Mouse (Mus musculus) brain, adult 2 months (tissue): ENCODE measurements around the gene Raet1e.
"Not testable (repeated sequence)": the region's sequence is repeated elsewhere in the genome, so short reads cannot be mapped to it uniquely, and the experiment has no call there.

Experiments used
- DNase-seq: peaks from one replicate; pipeline ENCODE4 v3.0.0; 2011; ENCODE audit warnings: low read depth, low spot score

The Raet1e gene

GRCm38 (mm10) chr10:22158310-22158999 is at the start of gene Raet1e, which contains the start of gene H60b:
Gene Raet1e (plus strand): TSS chr10:22158569.
Gene H60b (plus strand): TSS chr10:22158586.
- DNase-seq: not testable (repeated sequence)

DNA sequence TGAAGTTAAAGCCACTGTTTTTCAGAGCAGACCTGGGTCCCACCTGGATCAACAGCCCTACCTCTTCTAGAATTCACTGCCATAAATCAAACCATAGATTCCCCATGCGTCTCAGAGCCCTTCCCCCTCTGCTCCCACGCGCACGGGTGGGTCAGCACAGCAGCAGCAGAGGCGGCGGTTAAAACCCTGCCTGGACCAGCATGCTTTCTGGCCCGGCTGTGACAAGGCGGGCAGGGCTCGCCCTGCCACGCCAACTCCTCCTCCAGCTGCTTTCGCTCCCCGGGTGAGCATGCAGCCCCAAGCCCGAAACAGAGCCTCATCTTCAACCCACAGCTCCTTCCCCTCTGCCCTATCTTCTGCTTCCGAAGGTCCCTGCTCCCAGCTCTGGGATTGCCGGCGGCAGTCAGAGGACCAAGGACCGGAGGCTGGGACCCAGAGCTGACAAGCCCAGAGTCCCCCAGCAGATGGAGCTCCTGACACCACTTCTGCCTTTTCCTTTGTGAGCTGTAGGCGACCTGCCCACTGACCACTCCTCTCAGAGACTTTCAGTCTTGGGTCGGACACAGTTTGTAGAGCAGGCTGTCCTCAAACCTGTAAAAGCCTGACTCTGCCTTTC is 17.6 kb upstream of the Raet1e start:
- DNase-seq: peak; percentile 54

DNA sequence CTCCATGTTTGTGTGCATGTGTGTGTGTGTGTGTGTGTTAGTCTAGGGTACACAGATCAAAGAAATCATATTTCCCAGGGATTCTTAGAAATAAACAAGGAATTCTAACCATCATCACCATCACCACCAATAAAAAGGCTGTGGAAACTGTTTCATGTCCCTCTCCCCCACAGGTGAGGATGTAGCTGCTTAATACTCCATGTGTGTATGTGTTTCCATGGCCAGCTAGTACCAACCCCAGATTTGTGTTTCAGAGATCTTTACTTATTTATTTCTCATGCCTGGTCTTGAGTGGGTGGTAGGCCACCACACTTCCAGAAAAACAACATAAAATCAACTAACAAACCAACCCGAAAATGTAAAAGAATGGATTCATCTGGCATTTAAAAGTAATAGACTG is 16.2 kb upstream of the Raet1e start:
- peak; percentile 47 for DNase-seq

- DNase-seq: no peak
Observed at GRCm38 (mm10) chr10:22142926-22143325, 15.4 kb upstream of the Raet1e start.

DNA sequence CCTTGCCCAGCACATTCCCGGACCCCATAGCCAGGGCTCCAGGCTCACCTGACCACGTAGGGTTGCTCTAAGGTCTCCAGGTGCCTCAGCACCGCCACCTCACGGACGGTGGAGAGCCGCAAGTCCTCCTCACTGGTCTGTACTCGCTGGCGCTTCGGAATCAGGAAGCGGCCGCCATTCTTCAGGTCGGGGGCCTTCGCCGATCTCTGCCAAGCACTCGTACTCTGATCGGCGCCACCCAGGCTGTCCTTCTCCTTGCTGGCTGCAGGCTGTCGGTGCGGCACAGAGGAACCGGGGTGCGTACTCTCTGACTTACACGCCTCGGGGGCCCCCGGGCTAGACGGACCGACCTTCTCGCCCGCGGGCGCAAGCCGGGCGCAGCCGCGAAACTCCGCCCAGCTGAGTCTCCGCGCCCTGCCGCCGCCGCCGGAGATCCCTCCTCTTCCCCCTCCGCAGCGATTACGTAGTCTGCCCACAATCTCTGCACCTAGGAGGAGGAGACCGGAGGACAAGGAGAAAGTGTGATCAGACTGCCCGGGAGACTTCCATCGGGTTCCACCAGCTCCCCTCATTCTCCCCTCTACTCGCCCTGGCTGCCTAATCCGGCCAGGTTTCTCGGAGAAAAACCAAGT is 9.8 kb upstream of the Raet1e start:
- peak; percentile 33 for DNase-seq

DNA sequence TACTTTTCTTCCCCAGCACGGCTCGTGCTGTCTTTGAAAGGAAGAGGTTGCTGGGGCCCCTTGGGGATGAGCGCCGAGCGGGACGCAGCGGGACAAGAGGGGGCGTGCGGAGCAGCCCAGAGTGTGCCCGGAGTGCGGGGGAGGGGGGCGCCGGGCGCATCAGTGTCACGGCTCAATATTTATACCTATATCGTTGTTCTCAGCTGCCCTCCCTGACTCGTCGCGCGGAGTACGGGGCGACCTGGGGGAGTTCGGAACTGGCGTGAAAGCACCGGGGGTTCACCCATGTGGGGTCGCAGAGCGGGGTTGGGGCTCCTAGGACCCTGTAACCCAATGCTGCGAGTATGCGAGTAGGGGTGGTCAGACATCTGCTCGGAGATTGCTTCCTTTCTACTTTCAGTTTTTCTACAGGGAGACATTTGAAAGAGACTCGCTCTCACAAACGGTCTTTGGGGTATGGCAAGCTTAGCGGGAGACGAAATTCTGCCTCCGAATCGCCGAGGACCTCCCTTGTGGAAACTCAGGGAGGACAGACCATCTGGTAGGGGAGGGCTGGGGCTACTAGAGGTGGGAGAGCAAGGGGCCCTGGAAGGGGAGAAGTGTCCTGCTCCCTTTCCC is 9.2 kb upstream of the Raet1e start, which contains the start of gene E030030I06Rik:
E030030I06Rik (minus strand) TSS at position 198 of the 618 bp plus-strand sequence.
- DNase-seq: no peak

DNA sequence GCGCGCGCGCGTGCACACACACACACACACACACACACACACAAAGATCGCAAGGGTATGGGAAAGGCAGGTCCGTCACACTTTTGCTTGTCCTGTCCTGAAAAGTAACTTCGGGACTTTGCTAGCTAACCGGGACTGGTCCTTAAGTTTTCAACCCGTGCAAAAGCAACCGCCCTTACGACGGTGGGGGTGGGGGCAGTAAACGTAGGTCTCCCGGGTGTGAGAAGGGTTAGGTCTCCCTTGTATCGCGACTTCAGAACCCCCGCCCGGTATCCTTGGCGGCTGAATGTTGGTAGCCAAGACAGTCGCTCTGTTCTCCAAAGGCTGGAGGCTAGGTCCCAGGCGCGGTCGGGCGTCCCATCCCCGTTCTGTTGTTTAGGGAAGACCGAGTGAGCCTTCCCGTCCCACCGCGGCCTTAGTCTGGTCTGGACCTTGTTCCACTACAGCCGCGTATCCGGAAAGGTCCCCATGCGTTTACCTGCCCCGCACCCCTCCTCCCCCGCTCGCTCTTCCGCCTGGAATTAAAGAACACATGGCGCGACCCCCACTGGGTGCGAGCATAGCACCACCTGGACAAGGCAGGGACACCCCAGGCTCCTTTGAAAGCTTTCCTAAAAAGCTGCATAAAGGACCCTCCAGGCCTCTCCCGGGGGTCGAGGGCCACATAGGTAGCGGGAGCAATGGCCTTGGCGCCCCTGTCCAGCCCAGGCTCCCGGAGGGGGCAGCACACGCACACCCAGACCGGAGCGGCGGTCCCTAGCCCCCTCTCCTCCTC is 8.5 kb upstream of the Raet1e start:
- DNase-seq: no peak

- no peak for DNase-seq
Observed at GRCm38 (mm10) chr10:22150593-22150992, 7.8 kb upstream of the Raet1e start.

GRCm38 (mm10) chr10:22151056-22151862 is 7.1 kb upstream of the Raet1e start:
- DNase-seq: not testable (repeated sequence)

GRCm38 (mm10) chr10:22151863-22152640 is 6.3 kb upstream of the Raet1e start:
- DNase-seq: not testable (repeated sequence)

GRCm38 (mm10) chr10:22153147-22153690 is 5.2 kb upstream of the Raet1e start:
- not testable (repeated sequence) for DNase-seq

DNA sequence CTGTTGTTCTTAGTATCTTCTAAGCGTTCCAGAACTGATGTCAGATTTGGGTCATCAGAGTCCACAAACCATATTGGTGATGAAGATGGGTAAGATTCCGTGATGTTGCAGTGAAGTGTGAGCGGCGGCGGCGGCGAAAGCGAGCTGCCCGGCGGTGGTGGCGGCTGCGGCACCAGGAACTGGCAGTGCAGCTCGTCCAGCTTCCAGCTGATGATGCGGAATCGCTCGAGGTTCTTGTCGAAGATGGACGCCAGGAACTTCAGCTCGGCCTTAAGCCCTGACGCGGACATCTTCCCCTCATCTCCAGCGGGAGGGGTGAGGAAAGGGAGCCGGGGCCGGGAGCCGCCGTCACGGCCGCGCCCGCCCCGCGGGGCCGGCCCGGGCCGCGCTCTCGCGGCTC is 4.2 kb upstream of the Raet1e start:
- not testable (repeated sequence) for DNase-seq

GRCm38 (mm10) chr10:22154871-22155799 is 3.2 kb upstream of the Raet1e start:
- DNase-seq: no peak

DNA sequence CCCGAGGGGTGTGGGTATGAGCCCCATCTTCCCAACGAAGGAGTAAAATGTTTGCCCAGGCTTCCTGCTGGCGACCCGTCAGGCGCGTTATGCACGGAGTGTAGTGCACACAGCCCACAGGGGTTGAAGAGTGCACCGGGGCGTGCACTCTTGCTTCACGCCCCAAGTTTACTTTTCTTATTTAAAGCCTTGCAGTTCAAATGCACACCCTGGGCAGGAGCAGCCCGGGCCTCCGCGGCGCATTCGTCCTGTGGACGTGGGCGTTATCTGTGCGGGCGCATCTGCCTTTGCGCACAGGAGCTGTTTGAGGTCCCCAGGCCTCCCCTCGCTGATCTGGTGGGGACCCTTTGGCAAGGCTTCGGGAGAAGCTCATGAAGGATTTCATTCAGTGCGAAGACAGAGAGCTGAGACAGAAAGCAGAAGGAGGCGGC is 777 bp downstream of the Raet1e start:
- no peak for DNase-seq

DNA sequence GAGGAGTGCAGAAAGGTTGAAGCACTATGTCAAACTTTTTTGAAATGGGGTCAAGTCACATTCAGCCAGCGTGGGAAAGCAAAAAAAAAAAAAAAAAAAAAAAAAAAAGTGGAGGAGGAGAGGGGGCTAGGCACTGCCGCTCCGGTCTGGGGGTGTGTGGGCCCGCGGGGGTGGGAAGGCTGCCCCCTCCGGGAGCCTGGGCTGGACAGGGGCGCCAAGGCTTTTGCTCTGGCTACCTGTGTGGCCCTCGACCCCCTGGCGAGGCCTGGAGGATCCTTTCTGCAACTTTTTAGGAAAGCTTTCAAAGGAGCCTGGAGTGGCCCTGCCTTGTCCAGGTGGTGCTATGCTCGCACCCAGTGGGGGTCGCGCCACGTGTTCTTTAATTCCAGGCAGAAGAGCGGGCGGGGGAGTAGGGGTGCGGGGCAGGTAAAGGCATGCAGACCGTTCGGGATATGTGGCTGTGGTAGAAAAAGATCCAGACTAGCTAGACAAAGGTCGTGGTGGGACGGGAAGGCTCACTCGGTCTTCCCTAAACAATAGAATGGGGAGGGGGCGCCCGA is 1.3 kb downstream of the Raet1e start:
- no peak for DNase-seq

- not testable (repeated sequence) for DNase-seq
Observed at GRCm38 (mm10) chr10:22163279-22163678, 4.9 kb downstream of the Raet1e start.

DNA sequence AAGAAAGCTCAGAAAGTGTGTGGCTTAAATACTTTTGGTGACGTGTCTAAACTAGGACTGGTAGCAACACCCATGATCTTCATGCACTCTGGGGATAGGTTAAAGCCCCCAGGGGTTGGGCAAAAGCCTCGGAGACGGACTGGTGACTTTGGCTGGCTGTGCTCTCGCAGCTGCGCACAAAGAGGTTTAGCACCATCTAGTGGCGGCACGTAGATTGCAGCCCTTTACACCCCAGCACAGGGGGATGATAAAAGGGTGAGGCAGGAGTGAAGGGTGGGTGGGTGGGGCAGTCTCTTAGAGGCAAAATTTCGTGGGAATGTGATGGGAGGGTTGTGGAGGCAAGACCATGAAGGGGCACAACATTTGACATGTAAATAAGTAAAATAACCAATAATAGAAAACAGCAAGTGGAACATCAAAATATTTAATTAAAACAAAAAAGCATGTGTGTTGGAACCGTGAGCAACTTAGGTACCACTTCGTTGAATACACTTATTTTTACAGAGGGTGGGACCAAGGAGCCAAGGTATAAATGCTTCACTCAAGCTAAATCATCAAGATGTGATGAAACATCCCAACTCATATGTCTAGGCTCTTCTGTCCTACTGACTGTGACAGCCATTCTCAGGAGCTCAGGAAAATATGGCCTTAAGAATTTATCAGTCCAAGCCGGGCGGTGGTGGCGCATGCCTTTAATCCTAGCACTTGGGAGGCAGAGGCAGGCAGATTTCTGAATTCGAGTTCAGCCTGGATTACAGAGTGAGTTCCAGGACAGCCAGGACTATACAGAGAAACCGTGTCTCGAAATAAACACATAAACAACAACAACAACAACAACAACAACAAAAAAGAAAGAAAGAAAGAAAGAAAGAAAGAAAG is 5.6 kb downstream of the Raet1e start:
- not testable (repeated sequence) for DNase-seq
